Mouse (Mus musculus): Measurements from ENCODE around the gene Ptgir. TPM values are rescaled to one million over a fixed set of nuclear protein-coding genes. Genes with fewer than 3 reads are reported as not detected.

Ptgir gene
- 11.3 and 11.4 TPM in 2 replicates for polyA plus RNA-seq (2012; rRNA removed)

DNA sequence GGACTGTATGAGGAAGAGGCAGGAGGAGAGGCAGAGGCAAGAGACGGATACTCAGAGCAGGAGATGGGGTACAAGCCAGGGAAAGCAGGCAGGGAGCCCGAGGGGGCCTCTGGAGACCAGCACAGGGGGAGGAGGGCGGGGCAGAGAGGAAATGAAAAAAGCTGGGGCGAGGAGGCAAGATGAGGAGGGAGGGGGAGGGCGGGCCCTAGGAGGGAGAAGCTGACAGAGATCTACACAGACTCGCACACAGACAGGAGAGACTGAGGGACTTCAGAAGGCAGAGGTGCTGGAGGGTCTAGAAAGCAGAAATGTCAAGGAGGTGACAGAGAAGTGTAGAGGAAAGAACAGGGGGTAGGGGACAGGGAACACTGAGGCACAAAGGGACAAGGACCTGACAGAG is at the start of gene Ptgir:
Gene Ptgir, plus strand, starts transcription at position 210 of the 400 bp plus-strand sequence.
- 8% methylated on average over 6 of the region's 6 CpGs for WGBS
- Histone ChIP-seq H3K4me3 (ENCODE audit: control insufficient read depth, insufficient read depth, low read length) (no peak within 1 kb of the TSS), H3K36me3 (ENCODE audit: control insufficient read depth, insufficient read depth, low read length) (no peaks in the 10 kb centered on the region), H3K27me3 (ENCODE audit: control insufficient read depth, insufficient read depth, low read length) (no peaks in the 10 kb centered on the region), H3K4me1 (replicated peaks; ENCODE audit: control insufficient read depth, insufficient read depth, low read length) (peaks cover 35% of the 10 kb centered on the region), H3K27ac (ENCODE audit: control insufficient read depth, insufficient read depth, low read length) (peak within 1 kb of the TSS; percentile 32; the same call in 1 of the 2 replicates)
- peak; percentile 63 for DNase-seq
- TF ChIP-seq CTCF (IDR thresholded peaks at IDR 0.05; ENCODE audit: borderline replicate concordance, control insufficient read depth, extremely low read depth, insufficient read depth, low read length, poor library complexity): no peak
- TF ChIP-seq POLR2A (IDR thresholded peaks at IDR 0.05; ENCODE audit: control insufficient read depth, extremely low read depth, insufficient read depth, low read length, poor library complexity): no peak

DNA sequence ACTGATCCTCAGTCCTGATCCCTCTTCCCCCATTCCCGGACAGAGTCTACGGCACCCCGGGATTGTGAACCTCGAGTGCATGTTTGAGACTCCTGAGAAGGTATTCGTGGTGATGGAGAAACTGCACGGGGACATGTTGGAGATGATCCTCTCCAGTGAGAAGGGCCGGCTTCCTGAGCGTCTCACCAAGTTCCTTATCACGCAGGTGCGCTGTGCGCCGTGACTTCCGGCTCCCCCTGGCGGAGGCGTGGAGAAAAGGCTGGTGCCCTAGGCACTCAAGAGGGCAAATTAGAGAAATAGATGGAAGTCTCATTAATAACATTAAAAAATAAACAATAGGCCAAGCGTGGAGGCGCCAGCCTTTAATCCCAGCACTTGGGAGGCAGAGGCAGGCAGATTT is 48.0 kb upstream of the Ptgir start:
- Histone ChIP-seq H3K36me3 (ENCODE audit: control insufficient read depth, insufficient read depth, low read length) (peaks cover 95% of the 10 kb centered on the region), H3K4me1 (replicated peaks; ENCODE audit: control insufficient read depth, insufficient read depth, low read length) (no peaks in the 10 kb centered on the region), H3K4me3 (ENCODE audit: control insufficient read depth, insufficient read depth, low read length) (no peak overlapping the region), H3K27me3 (ENCODE audit: control insufficient read depth, insufficient read depth, low read length) (no peaks in the 10 kb centered on the region), H3K27ac (ENCODE audit: control insufficient read depth, insufficient read depth, low read length) (no peak overlapping the region)
- WGBS: 54% methylated on average over 17 of the region's 17 CpGs
- DNase-seq: peak; percentile 57
- TF ChIP-seq POLR2A (IDR thresholded peaks at IDR 0.05; ENCODE audit: control insufficient read depth, extremely low read depth, insufficient read depth, low read length, poor library complexity) (no peak), CTCF (IDR thresholded peaks at IDR 0.05; ENCODE audit: borderline replicate concordance, control insufficient read depth, extremely low read depth, insufficient read depth, low read length, poor library complexity) (peak; percentile 80)

DNA sequence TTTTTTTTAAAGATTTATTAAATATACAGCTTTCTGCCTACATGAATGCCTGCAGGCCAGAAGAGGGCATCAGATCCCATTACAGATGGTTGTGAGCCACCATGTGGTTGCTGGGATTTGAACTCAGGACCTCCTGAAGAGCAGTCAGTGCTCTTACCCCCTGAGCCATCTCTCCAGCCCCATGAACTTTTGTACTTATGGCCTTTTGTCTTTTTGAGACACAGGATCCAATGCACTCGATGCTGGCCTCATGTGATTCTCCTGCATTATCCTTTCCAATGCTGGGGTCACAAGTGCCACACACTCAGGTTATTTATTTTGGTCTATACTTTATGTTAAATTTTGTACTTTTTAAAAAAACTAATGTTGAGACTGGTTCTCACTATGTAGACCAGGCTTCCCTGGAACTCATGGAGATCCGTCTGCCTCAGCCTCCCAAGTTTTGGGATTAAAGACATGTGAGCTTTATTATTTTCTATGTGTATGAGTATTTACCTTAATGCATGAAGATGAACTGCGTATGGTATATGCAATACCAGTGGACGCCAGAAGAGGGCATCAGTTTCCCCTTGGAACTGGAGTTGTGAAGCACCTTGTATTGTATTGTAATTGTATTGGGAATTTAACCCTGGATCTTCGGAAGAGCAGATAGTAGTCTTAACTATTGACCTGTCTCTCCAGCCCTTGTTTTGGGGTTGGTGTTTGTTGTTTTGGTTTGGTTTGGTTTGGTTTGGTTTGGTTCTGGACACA is 46.2 kb upstream of the Ptgir start:
- TF ChIP-seq CTCF (IDR thresholded peaks at IDR 0.05; ENCODE audit: borderline replicate concordance, control insufficient read depth, extremely low read depth, insufficient read depth, low read length, poor library complexity) (no peak), POLR2A (IDR thresholded peaks at IDR 0.05; ENCODE audit: control insufficient read depth, extremely low read depth, insufficient read depth, low read length, poor library complexity) (no peak)
- H3K27me3 ChIP-seq (ENCODE audit: control insufficient read depth, insufficient read depth, low read length): no peaks in the 10 kb centered on the region
- no peaks in the 10 kb centered on the region for H3K4me1 ChIP-seq (replicated peaks; ENCODE audit: control insufficient read depth, insufficient read depth, low read length)
- WGBS: 53% methylated on average over 5 of the region's 5 CpGs
- peaks cover 95% of the 10 kb centered on the region for H3K36me3 ChIP-seq (ENCODE audit: control insufficient read depth, insufficient read depth, low read length)
- no peak overlapping the region for H3K27ac ChIP-seq (ENCODE audit: control insufficient read depth, insufficient read depth, low read length)
- DNase-seq: peak; percentile 64
- H3K4me3 ChIP-seq (ENCODE audit: control insufficient read depth, insufficient read depth, low read length): no peak overlapping the region

- DNase-seq: no peak
- no peaks in the 10 kb centered on the region for H3K27me3 ChIP-seq (ENCODE audit: control insufficient read depth, insufficient read depth, low read length)
- no peaks in the 10 kb centered on the region for H3K4me1 ChIP-seq (replicated peaks; ENCODE audit: control insufficient read depth, insufficient read depth, low read length)
- 97% methylated on average over 3 of the region's 3 CpGs for WGBS
- no peak overlapping the region for H3K4me3 ChIP-seq (ENCODE audit: control insufficient read depth, insufficient read depth, low read length)
- H3K36me3 ChIP-seq (ENCODE audit: control insufficient read depth, insufficient read depth, low read length): peaks cover 96% of the 10 kb centered on the region
- TF ChIP-seq POLR2A (IDR thresholded peaks at IDR 0.05; ENCODE audit: control insufficient read depth, extremely low read depth, insufficient read depth, low read length, poor library complexity) (no peak), CTCF (IDR thresholded peaks at IDR 0.05; ENCODE audit: borderline replicate concordance, control insufficient read depth, extremely low read depth, insufficient read depth, low read length, poor library complexity) (no peak)
- H3K27ac ChIP-seq (ENCODE audit: control insufficient read depth, insufficient read depth, low read length): no peak overlapping the region
These were observed 38.8 kb upstream of the Ptgir start for GRCm38 (mm10) chr7:16867488-16867887.

- Histone ChIP-seq H3K4me3 (ENCODE audit: control insufficient read depth, insufficient read depth, low read length) (no peak overlapping the region), H3K36me3 (ENCODE audit: control insufficient read depth, insufficient read depth, low read length) (peaks cover 76% of the 10 kb centered on the region), H3K4me1 (replicated peaks; ENCODE audit: control insufficient read depth, insufficient read depth, low read length) (peaks cover 8% of the 10 kb centered on the region), H3K27ac (ENCODE audit: control insufficient read depth, insufficient read depth, low read length) (no peak overlapping the region), H3K27me3 (ENCODE audit: control insufficient read depth, insufficient read depth, low read length) (no peaks in the 10 kb centered on the region)
- no peak for DNase-seq
- 95% methylated on average over 16 of the region's 16 CpGs for WGBS
- TF ChIP-seq CTCF (IDR thresholded peaks at IDR 0.05; ENCODE audit: borderline replicate concordance, control insufficient read depth, extremely low read depth, insufficient read depth, low read length, poor library complexity): no peak
- TF ChIP-seq POLR2A (IDR thresholded peaks at IDR 0.05; ENCODE audit: control insufficient read depth, extremely low read depth, insufficient read depth, low read length, poor library complexity): no peak
These were observed 36.8 kb upstream of the Ptgir start for GRCm38 (mm10) chr7:16869497-16869896.

DNA sequence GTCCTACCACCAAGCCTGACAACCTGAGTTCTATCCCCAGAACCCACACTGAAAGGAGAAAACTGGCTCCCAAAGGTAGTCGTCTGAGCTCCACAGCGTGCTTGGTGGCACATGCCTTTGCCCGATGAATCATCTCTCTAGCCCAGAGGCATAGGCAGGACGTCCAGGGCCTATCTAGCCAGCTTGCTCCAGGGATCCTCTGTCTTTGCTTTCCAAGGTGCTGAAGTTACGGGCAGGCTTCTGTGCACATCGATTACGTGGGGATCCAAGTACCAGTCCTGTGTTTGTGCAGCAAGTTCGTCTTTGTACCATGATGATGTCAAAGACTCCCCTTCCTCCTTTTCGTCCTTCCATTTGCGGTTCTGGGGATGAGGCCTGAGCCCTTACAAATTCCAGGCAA is 34.7 kb upstream of the Ptgir start:
- H3K36me3 ChIP-seq (ENCODE audit: control insufficient read depth, insufficient read depth, low read length): peaks cover 55% of the 10 kb centered on the region
- TF ChIP-seq CTCF (IDR thresholded peaks at IDR 0.05; ENCODE audit: borderline replicate concordance, control insufficient read depth, extremely low read depth, insufficient read depth, low read length, poor library complexity): no peak
- no peak for TF ChIP-seq POLR2A (IDR thresholded peaks at IDR 0.05; ENCODE audit: control insufficient read depth, extremely low read depth, insufficient read depth, low read length, poor library complexity)
- H3K4me1 ChIP-seq (replicated peaks; ENCODE audit: control insufficient read depth, insufficient read depth, low read length): peaks cover 16% of the 10 kb centered on the region
- DNase-seq: no peak
- H3K4me3 ChIP-seq (ENCODE audit: control insufficient read depth, insufficient read depth, low read length): no peak overlapping the region
- no peaks in the 10 kb centered on the region for H3K27me3 ChIP-seq (ENCODE audit: control insufficient read depth, insufficient read depth, low read length)
- H3K27ac ChIP-seq (ENCODE audit: control insufficient read depth, insufficient read depth, low read length): no peak overlapping the region
- WGBS: 96% methylated on average over 10 of the region's 10 CpGs

Data from thymus, adult 2 months (tissue).